Mouse (Mus musculus) bone marrow, adult 2 months (tissue): ENCODE data around the gene Gp1ba. TPM values are rescaled to one million over a fixed set of nuclear protein-coding genes. Genes with fewer than 3 reads are reported as not detected.

Source experiments
- H3K27ac ChIP-seq: fragments of 200-500 bp; 2 replicates; pipeline ENCODE4 v1.5.1; 2012; ENCODE audit warnings: low read depth, mild to moderate bottlenecking, control low read depth, inconsistent platforms, low read length; ENCODE audit not compliant: control insufficient read depth, poor library complexity, insufficient read depth
- H3K4me1 ChIP-seq: fragments of 200-500 bp; 2 replicates; pipeline ENCODE4 v1.6.1; 2011; ENCODE audit warnings: low read length; ENCODE audit not compliant: control insufficient read depth, insufficient read depth
- H3K4me3 ChIP-seq: fragments of 200-500 bp; replicated peaks from 2 replicates; pipeline ENCODE3; 2011; ENCODE audit warnings: mild to moderate bottlenecking, low read depth, low read length, control low read depth; ENCODE audit not compliant: control insufficient read depth
- CTCF ChIP-seq: fragments of 200-500 bp; IDR thresholded peaks from 2 replicates; pipeline ENCODE4 v1.5.1; 2011; ENCODE audit warnings: low read length, control low read depth; ENCODE audit not compliant: control insufficient read depth, insufficient read depth
- POLR2A ChIP-seq: fragments of 200-500 bp; IDR thresholded peaks from 2 replicates; pipeline ENCODE4 v1.6.1; 2011; ENCODE audit warnings: low read depth, mild to moderate bottlenecking, control low read depth, low read length, borderline replicate concordance; ENCODE audit not compliant: control insufficient read depth
- WGBS: fragments of 180-500 bp; shearing (Covaris S2); methylation state at CpG from one replicate; pipeline ENCODE4 v1.1.7; 2018; 5-methylcytosine and 5-hydroxymethylcytosine counted together
- polyA plus RNA-seq: library from polyadenylated mRNA; stranded (reverse); fragments of >200 nt; gene quantifications from 2 replicates; pipeline ENCODE4 v1.2.4, GENCODE M21; 2011; ENCODE audit warnings: low replicate concordance; ENCODE audit not compliant: missing spikeins, insufficient read depth, insufficient read length

The Gp1ba gene
- polyA plus RNA-seq = 8.6 and 28.3 TPM in 2 replicates

DNA sequence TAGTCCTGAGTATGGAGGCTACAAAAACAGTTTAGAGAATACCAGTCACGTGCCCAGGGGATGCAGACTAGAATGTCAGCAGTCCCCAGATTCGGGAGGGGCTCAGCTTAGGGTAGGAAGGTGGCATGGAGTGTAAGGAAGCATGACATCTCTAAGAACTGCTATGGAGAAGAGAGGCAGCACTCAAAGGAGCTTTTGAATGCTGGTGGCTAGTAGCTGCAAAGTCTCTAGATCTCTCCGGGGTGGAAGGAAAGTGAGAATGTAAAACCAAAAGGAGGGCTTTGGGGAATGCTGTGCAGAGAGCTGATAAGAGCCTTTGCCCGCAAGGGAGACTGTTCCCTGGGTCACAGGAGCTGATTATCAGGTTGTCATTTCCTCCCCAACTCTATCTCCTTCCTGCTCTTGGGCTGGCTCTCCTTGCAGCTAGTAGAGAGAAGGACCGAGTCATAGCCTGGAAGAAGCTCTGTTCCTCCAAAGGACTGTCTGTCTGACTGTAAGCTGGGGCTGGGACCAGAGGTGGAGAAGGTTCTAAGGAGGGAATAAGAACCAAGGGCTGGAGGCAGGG, at the start of gene Gp1ba:
Gp1ba (plus strand) TSS at position 409 of the 565 bp plus-strand sequence.
- TF ChIP-seq POLR2A = no peak
- TF ChIP-seq CTCF = no peak
- WGBS = 6% methylated on average over 5 of the region's 5 CpGs
- no peak within 1 kb of the TSS for H3K4me3 ChIP-seq
- H3K4me1 ChIP-seq = peaks cover 2% of the 10 kb centered on the region; the same call in 1 of the 2 replicates
- H3K27ac ChIP-seq = peak within 1 kb of the TSS; percentile 24; the same call in 1 of the 2 replicates

- Histone ChIP-seq H3K4me1 (peaks cover 8% of the 10 kb centered on the region), H3K4me3 (no peak overlapping the region), H3K27ac (no peak overlapping the region)
- no peak for TF ChIP-seq POLR2A
- no peak for TF ChIP-seq CTCF
- 49% methylated on average over 1 of the region's 1 CpGs for WGBS
These were observed 47.2 kb upstream of the Gp1ba start for GRCm38 (mm10) chr11:70591733-70592132.

GRCm38 (mm10) chr11:70594253-70594989, 44.5 kb upstream of the Gp1ba start:
- TF ChIP-seq CTCF (no peak), POLR2A (no peak)
- peaks cover 4% of the 10 kb centered on the region for H3K4me1 ChIP-seq
- no peak overlapping the region for H3K4me3 ChIP-seq
- no peak overlapping the region for H3K27ac ChIP-seq
- WGBS = 57% methylated on average over 15 of the region's 15 CpGs

DNA sequence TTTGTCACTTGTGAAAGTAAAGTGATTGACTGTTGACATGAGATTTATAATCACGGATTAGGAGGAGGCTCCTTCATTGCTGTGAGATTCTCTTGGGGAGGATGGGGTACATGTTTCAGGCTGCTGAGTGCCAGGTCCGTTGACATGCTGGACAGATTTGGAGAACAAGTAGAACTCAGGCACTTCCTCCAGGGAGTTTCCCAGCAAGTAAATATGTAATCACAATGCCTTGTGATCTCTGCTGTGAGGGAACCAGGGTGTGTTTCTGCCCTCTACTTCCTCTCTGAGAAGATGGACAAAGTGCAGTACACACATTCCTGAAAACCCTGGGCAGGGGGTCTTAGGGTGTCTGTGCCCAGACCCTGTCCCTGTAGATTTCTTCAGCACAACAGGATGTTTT, 43.3 kb upstream of the Gp1ba start:
- peaks cover 4% of the 10 kb centered on the region for H3K4me1 ChIP-seq
- no peak for TF ChIP-seq CTCF
- no peak for TF ChIP-seq POLR2A
- no peak overlapping the region for H3K4me3 ChIP-seq
- no peak overlapping the region for H3K27ac ChIP-seq
- 25% methylated on average over 2 of the region's 2 CpGs for WGBS

DNA sequence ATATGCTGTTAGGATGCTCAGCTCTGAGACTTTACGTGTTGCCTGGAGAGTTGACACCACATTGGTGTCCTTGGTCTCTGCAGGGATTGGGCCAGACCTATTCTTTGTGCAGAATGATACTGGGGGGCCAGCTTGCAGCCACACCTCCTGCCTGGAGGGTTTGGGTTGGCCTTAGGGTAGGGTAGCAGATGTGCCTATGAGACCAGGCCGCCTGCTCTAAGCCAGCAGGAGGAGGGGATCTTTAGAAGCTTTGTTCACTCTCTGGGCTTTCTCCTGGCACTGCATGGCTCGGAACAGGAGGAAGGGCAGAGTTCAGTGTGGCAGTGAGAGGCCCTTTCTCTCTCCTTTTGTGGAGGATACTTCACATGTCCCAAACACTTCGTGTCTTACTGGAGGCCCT, 42.8 kb upstream of the Gp1ba start:
- H3K4me1 ChIP-seq = peaks cover 4% of the 10 kb centered on the region
- no peak overlapping the region for H3K4me3 ChIP-seq
- TF ChIP-seq POLR2A (no peak), CTCF (no peak)
- 79% methylated on average over 4 of the region's 4 CpGs for WGBS
- H3K27ac ChIP-seq = peak overlapping the region; percentile 1; the same call in 1 of the 2 replicates

- WGBS = 29% methylated on average over 6 of the region's 6 CpGs
- no peak overlapping the region for H3K4me3 ChIP-seq
- peaks cover 4% of the 10 kb centered on the region for H3K4me1 ChIP-seq
- no peak overlapping the region for H3K27ac ChIP-seq
- no peak for TF ChIP-seq POLR2A
- no peak for TF ChIP-seq CTCF
These were observed 41.6 kb upstream of the Gp1ba start for GRCm38 (mm10) chr11:70597301-70597700.

DNA sequence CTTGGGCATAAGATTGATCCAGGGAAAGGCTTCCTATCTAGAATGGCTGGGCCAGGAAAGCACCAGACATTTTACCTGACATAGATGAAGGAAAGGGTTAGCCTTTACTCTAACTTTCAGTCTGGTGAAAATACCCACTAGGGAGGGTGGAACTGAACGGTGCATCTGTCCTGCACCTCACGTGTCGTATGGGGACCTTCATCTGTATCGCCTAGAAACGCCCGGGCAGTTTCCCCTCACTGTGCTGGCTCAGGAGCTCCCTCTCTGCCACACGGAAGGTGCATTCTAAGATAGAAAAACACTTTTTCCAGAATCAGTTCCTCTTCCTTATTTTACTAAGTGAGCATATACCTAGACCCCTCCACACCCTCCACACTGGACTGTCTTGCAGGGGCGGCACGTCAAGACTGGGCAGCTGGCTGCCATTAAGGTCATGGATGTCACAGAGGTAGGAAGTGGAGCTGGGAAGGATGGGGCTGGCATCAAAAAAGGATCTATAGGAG, 40.4 kb upstream of the Gp1ba start:
- no peak overlapping the region for H3K4me3 ChIP-seq
- TF ChIP-seq POLR2A (no peak), CTCF (no peak)
- H3K27ac ChIP-seq = no peak overlapping the region
- H3K4me1 ChIP-seq = peaks cover 4% of the 10 kb centered on the region
- whole genome bisulfite sequencing = 67% methylated on average over 9 of the region's 9 CpGs

GRCm38 (mm10) chr11:70605024-70605566, 33.8 kb upstream of the Gp1ba start:
- WGBS = 69% methylated on average over 14 of the region's 14 CpGs
- no peaks in the 10 kb centered on the region for H3K4me1 ChIP-seq
- no peak overlapping the region for H3K4me3 ChIP-seq
- H3K27ac ChIP-seq = no peak overlapping the region
- TF ChIP-seq CTCF (peak; percentile 91), POLR2A (no peak)
